Mouse (Mus musculus) layer of hippocampus, postnatal 10 days (tissue): ENCODE results near the gene Ciapin1. TPM values are rescaled to one million over a fixed set of nuclear protein-coding genes. Genes with fewer than 3 reads are reported as not detected.
A peak's percentile ranks its signal among the peaks of the same experiment; 100 is the strongest.

Source experiments
- DNase-seq, 2 experiments: peaks; one replicate each; pipeline ENCODE4 v3.0.0; 2021; ENCODE audit warnings: low spot score in 2 of 2
- long read RNA-seq: library from polyadenylated mRNA; stranded (forward); transcript quantifications from one replicate; pipeline ENCODE4 v2.0.0, GENCODE M21; 2023
- total RNA-seq, 2 experiments: library from RNA; stranded (reverse); gene quantifications; 2 replicates each; pipeline ENCODE4 v1.2.3; 2021

Ciapin1 gene
- 10 to 100 TPM; 73.4 to 95.8 TPM for total RNA-seq
- long read RNA-seq, full-length matches to known transcripts = 76 of 99 reads
- long read RNA-seq, partial matches to known transcripts = 18 of 99 reads
- long read RNA-seq, other reads (novel, unspliced or antisense) = 5 of 99 reads

DNA sequence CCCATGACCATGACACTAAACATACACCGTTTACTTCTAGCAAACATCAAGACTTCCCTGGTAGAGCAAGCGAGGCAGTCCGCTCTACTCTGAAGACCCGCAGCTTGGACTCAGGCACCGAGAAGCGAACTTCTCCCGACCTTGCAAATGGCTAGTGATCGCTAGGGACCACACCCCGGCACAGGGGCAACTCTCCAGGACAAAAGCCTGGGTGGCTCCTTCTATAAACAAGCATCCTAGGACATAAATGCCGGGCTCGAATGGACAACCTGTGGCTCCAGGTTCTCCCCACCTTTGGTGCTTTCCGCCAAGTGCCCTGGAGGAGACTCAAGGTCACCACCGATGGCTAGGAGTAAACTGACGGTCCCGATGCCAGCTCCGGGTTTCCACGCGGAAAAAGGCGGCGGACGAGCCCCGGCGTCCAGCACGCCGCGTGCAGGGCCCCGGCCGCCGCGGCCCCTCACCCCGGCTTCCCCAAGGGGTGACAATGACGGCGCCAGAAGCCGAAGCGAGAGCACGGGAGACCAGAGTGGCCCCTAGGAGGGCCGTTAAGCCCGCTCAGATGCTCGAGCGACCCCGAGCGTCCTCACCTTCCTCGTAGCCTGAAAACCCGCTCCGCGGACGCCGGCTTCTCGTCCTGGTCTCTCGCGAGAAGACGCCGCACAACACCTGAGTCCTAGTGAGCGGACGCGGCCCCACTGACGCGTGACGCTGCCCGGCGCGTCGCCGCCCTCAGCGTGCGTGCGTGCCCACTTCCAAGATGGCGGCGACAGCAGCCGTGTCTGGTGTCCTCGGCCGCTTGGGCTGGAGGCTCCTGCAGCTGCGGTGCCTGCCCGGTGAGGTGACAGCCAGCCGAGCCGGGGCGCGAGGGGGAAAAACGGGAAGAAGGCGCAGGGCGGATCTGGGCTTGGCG, at the start of gene Ciapin1, which contains the start of gene Coq9:
Gene Ciapin1 (minus strand): TSS at position 697 of the 913 bp plus-strand sequence.
Gene Coq9 (plus strand): TSS at position 660 of the 913 bp plus-strand sequence.
- peak; percentile 92 to 95 for DNase-seq

DNA sequence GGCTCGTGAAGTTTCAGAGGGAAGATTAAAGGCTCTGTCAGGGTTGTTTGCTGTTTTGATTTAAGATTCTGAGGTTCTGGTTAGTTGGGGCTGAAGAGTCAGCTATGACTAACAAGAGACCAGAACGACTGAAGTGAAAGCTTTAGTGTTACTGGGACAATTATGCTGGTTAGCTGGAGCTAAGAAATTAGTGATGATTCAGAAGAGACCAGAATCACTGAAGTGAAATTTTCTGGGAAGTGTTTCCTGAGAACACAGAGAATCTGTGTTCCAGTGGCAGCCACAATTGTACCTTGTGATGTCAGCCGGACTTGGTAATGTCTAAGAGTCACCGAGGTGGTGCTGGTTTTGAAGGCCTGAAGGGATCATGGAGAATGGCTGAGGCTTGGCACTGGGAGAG, 42.6 kb upstream of the Ciapin1 start:
- DNase-seq = no peak

DNA sequence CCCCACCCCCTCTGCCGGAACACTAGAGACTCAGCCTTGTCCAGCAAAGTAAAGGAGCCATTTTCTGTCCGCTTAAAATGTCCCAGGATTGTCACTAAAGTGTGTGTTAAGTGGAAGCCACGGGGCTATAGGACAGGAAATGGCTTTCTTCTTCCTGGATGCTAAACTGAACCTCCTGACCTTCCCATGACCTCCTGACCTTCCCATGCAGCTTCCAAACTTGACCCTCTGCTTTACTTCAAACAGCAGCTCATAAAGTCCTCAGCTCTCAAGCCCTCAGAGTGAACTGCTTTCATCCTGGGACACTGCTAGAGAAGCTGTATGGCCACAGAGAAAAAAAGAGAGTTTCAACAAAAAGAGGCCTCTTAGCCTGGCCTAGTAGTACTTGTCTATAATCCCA, 38.7 kb upstream of the Ciapin1 start:
- DNase-seq = no peak

DNA sequence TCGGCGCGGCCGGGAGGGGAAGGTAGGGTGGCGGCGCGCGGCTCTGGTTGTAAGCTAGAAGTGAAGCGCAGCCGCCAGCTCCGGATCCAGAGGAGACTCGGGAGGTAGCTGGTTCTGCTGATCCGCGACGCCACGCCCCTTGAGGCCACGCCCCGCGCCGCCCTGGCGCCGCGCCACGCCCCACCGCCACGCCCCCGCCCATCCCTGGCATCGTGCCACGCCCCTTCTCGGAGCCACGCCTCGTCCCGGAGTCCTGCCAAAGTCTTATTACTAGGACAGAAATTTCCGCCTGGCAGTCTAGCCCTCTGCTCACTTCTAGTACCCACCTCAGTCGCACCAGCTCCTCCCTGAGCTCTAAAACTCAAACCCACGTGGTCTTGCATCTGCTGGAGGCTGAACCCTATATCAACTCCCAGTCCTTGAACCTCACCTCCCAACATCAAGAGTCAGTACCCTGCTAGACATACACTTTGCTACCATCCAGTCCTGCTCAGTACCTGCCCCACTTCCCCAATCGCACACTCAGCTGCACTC, 38.1 kb upstream of the Ciapin1 start, which contains the start of gene Dok4:
Gene Dok4 (minus strand): TSS at position 134 of the 534 bp plus-strand sequence.
- peak; percentile 66 to 77 for DNase-seq

DNA sequence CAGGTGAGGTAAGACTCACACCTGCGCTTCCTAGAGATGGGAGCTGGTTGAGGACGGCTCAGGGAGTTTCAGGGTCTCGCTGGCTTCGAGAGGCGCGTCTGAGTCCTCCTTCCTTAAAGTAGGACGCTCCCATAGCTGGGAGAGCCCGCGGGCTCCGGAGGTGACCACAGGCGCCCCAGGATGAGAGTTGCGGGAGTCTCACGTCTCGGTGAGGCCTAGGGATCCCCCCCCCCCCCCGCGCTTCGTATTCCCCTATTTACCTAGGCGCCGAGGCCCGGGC, 37.7 kb upstream of the Ciapin1 start:
- no peak for DNase-seq

DNA sequence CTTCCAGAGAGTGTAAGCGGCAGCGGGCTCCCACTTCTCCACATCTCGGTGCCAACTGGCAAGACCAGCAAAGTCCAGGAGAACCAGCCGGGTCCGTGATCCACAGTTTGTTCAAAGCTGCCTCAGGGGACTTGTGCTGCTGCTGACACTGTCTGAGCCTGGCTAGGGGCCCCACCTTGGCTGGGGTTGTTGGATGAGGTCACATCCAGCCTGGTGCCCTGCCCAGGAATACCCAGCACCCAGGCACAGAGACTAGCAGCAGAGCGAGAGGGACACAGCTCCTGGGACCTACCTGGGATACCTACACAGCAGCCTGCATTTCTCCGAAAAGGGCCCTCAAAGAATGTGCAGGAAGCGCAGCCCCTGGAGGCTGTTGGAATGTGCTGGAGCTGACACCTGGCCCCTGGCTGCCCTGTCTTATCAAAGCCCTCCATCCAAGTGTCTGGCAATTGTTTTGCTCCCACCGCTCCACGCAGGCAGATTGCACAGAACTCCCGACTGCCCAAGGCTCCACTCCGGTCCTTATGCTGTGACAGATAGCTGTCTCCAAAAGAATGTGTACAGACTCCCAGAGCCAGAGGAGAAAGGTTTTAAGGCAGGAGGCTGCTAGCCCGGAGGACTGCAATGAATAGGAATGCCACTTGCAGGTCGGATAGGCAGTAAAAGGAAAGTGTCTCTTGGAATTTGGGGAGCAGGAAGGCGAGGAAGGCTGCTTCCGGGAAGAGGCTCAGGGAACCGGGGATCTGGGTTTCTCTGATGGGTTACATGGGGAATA, 37.1 kb upstream of the Ciapin1 start:
- DNase-seq = no peak

DNA sequence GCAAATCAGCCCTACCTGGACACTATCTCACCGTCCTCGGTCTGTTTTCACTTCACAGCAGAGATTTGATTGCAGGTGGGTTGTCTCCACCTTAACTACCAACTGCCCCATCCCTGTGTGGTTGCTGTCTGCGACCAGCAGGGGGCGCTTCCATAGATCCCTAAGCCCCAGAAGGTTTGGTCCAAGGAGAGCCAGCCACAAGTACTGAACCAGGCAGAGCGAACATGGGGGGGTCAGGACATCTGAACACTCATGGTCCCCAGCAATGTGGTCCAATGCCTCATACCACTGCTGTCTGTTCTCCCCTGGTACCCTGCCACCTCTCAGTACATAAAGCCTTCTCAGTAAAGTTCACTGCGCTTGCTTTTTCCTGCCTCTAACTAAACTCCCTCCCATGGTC, 36.2 kb upstream of the Ciapin1 start:
- DNase-seq = peak; percentile 70 to 80

DNA sequence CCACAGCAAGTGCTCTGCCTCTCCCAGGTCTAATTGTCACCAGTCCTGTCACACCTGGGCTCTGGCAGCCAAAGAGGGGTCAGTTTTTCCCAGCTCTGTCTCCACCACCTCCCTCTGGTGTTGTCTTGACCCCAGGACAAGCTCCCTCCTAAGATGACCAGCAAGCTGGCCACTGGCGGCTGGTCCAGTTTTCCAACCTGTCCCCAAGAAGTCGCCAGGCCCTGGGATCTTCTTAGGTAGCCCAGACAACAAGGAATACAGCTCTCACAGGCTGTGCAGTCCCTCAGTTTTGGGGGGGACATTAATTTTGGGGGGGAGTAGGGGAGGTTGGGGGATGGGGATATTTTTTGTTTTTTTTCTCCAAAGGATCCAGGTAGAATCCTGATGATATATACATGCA, 34.4 kb upstream of the Ciapin1 start:
- DNase-seq = no peak

DNA sequence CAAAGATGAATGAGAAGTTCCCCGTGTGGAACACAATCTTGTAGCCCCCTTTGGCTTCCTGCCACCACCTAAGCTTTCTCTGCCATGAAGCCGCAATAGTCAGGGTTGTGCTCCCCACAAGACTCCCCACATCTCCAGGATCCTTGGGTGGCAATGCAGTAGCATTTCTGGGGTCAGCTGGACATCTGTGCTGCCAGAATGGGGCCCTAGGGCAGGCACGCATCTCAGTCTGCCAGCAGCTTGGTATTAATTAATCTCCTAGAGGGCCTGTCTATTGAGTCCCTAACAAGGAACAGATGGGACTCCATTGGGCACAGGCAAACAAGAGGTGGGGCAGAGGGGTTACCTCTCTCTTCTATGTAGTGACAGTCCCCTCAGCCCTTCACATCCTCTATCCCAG, 34.0 kb upstream of the Ciapin1 start:
- DNase-seq = no peak

DNA sequence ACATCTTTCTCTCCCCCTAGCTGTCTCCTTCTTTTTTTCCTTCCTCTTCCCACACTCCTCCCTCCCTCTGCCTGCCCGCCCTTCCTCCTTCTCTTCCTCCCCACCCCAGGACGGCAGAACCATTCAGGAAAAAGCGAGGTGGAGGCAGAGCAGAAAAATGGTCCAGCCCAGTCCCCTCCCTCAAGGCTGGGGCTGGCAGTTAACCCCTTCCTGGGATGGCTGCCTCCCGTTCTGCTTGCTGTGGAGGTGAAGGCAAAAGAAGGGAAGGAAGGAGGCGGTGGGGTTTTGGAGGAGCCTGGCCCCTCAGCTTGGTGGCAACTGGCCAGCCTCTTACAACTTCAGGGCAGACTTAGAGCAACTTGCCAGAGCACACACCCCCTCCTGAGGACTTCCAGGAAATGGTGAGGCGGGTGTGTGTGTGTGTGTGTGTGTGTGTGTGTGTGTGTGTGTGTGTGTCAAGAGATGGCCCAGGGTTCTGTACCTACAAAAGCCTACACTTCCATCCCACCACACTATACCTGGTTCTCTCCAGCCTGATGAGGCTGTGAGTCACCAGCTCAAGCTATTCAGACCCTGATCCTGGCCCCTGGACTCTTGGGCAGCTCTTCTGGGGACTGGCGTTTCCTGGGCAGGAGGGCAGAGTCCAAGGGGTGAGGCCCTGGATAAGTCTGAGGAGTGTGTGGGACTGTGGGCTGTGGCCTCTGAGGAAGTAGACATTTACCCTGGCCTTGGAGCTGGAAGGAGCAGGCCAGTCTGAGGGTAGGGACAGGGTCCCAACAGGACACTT, 33.1 kb upstream of the Ciapin1 start:
- peak; percentile 73 to 81 for DNase-seq

DNA sequence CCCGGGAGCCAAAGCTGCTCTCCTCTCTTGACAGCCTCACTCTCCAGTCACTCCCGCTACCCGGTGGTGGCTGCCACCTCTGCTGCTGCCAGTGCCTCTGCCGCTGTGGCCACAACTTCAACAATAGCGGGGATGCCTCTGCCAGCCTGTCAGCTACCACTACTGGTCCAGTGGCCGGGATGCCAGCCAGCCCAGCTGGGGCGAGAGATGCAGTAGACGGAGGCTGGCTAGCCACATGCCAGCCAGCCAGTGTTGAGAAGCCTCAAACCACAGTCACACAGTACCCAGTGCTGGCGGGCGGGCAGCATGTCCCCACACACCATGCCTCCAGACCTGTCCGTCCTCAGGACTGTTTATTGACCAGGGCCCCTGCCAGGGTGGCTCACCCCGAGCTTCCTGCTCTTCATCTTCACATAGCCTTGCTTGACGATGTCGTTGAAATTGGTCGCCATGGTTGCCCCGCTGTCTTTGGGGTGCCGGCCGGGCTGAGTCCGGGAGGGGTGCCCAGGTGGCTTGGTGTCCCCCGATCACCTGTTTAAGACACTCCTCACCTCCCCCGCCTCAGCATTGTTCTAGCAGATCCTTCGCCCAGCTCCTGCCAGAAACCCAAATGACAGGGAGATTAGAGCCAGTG, 32.4 kb upstream of the Ciapin1 start:
- DNase-seq = peak; percentile 69 to 78

DNA sequence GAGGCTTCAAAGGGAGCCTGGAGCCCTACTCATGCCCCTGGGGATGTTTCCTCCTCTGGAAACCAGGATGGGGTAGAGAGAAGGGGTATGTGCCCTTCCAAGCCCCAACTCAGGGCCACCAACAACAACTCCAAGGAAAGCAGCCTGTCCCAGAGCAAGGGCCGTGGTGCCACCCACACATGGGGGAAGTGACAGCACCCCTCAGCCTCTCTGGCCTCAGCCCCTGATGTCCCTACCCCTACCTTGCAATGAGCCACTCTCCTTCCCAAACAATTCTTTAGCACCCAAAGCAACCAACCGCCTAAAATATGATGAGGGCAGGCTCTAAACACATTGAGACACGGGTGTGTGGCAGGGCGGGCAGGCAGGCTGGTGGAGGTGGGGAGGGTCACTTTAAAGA, 31.8 kb upstream of the Ciapin1 start:
- no peak for DNase-seq

DNA sequence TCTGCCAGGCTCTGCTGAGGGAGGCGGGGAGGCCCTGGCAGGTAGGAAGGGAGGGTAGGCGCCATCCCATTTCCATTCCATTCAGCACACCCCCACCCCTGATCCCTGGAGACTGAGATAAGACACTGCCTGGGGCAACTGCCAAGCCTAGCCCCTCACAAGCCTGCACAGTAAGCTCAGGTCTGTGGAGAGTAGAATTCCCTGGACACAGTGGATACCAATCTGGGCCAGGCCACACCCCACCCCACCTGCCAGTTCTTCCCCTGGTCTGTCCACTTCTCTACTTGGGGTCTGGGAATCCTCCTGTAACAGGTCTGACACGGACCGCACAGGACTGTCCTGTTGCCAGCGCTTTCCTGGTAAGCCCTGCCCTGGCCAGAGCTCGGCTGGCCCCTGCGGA, 31.0 kb upstream of the Ciapin1 start:
- DNase-seq = no peak

DNA sequence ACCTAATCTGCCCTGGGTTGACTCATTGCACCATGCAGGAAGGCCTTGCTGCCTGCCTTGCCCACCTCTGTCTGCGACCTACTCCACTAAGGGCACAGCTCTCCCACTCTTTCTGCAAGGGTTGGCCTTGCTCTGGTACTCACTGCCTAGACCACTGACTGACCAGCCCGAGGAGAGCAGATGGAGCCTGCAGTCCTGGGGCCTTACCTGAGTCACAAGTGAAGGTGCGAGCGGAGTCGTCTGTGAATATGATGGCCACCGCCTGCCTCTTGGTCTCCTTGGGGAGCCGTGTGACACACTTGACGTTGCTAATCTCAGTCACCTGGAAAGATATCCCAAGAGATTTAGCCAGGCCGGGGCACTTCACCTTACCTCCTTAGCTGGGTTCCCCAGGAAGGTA, 28.8 kb upstream of the Ciapin1 start:
- no peak for DNase-seq

DNA sequence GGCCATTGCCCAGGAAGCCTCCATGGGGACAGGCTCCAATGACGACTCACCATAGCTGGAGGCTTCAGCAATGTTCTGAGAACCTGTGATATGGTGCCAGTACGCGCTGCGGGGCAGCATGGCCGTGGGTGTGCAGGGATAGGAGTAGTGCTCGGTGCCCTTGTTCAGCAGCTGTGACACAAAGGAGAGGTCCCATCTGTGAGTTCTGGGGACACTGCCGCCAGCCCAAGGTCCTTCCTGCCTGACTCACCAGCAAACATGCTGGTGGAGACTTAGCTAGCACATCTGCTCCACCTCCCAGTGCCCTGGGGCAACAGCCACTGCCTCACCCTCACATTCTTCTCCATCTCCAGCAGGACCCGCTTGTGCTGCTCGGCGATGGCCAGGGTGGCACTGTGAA, 27.1 kb upstream of the Ciapin1 start:
- no peak for DNase-seq

DNA sequence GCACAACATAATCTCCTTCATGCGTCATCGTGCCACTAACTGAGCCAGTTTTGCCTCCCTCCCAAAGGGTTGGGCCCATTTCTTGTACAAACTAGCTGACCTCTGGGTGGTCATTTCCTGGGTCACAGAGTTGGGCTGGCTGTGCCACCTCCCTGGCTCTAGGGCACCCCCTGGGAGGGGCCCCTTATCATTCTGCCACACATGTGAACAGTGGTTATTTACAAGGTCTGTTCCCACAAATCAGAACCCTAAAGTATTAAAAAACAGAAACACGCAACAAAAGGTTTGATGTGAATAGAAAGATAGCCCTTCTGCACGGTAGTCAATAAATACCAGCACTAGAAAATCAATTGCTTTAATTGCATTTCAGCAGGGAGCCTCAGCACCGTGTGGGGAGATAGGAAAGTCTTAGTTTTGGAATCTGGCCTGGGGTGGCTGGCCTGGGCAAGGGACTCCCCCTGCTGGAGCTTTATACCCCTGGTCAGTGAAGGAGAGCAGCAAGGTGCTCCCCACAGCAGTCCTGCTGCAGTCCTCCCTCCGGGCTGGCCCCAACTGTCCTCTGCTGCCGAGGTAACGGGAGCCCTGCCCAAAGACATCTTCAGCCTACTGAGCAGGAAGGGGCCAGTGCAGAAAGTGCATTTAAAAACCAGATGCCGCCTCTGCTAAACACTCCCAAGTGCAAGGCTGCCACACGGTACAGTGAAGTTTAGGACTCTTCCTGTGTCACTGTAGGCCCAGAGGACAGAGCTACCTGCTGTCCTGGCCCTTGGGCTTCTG, 25.9 kb upstream of the Ciapin1 start:
- no peak for DNase-seq

DNA sequence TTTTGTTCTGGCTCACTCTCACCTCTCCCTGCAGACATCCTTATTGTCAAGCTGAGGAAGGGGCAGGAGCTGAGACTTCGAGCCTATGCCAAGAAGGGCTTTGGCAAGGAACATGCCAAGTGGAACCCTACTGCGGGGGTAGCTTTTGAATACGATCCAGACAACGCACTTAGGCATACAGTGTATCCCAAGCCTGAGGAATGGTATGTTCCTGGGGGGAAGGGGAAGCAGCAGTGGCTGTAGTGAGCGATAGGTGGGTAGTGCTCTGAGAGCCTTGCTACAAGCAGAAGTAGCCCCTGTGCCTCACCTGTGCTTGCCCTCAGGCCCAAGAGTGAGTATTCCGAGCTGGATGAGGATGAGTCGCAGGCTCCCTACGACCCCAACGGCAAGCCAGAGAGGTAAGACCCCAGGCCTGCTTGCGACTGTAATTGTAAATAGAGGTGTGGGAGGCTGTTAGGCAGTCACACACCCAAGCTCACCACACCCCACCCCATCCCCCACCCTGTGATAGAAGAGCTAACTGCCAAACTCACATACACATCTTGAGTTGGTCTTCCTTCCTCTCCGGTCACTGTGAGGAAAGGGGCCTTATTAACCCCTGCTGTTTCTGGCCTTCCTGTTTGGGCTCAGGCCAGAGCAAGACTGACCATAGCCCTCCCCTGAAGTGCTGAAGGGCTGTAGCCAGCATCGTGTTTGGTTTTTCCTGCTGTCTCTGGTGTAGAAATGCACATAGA, 24.5 kb upstream of the Ciapin1 start:
- DNase-seq = no peak

DNA sequence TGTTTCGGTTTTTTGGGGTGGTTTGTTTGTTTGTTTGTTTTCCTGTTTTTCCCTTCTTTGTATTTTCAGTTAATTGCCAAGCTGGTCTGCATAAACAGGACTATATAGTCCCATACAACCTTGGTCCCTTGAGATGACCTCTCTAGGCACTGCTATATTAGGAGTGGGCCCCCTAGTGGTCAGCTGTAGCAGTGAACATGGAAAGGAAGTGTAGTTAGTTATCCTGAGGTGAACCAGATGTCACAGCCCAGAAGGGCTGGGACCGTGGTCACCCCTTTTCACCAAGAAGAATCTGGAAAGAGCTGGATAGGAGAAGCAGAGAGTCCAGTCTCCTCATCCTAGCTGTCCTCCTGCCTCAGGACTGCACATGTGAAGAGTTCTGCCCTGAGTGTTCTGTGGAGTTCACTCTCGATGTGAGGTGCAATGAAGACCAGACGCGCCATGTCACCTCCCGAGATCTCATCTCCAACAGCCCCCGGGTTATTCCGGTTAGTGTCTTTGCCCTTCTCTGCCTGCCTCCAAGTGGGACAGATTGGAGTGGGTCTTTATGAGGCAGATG, 23.3 kb upstream of the Ciapin1 start:
- peak; percentile 68 to 70 for DNase-seq
